Mouse (Mus musculus): ENCODE measurements around the gene Grtp1.

DNA sequence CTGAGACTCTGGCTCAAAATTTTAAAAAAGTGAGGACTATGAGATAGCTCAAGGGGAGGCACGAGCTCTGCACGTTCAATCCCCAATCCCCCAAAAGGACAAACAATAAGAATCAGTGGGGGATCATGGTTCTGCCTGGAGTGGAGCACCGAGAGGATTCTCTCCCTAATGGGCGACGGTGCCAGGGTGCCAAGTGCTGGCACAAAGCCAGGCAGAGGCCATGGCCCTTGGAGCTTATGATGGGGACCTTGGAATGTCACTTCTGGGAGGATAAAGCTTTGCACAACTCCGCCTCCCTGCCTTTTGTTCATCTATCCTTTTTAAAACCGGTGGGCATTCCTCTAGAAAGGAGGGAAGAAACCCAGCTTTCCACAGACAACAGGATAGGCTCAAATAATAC, 12.8 kb downstream of the Grtp1 start:
- TF ChIP-seq CTCF (IDR thresholded peaks at IDR 0.05; ENCODE audit: borderline replicate concordance, control insufficient read depth, extremely low read depth, insufficient read depth, low read length, poor library complexity), result no peak
- TF ChIP-seq POLR2A (IDR thresholded peaks at IDR 0.05; ENCODE audit: control insufficient read depth, extremely low read depth, insufficient read depth, low read length, poor library complexity), result no peak
